Mouse (Mus musculus): Measurements from ENCODE around the gene Mrps26.

DNA sequence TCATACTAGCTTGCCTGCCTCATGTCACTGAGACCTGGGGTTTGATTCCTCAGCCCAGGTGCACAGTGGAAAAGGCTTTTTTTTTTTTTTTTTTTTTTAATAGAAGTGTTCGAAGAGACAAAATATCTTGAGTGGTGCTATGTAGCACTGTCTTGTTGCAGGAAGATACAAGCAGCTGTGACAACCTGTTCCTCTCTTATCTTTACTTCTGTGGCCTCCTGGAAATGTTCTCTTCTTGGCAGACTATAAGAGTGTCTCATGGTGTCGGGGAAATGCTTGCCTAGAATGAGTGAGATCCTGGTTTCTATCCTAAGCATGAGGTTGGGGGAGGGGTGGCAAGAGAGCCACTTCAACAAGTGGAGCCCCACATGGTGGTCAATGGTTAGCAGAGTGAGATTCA lies 24.8 kb downstream of the Mrps26 start:
- TF ChIP-seq CTCF (conservative IDR thresholded peaks at IDR 0.05 in 1 of 2, IDR thresholded peaks at IDR 0.05 in 1 of 2; ENCODE audit: low read depth in 2 of 2, low read length in 2 of 2) (no peak), EP300 (IDR thresholded peaks at IDR 0.05; ENCODE audit: low read length) (no peak), POLR2A (IDR thresholded peaks at IDR 0.05; ENCODE audit: low read depth, low read length) (no peak), ZKSCAN1 (IDR thresholded peaks at IDR 0.05; ENCODE audit: borderline replicate concordance, low read depth, low read length) (no peak), PAX5 (IDR thresholded peaks at IDR 0.05; ENCODE audit: low read length) (no peak), USF2 (conservative IDR thresholded peaks at IDR 0.05; ENCODE audit: low read depth, low read length) (no peak), SIN3A (IDR thresholded peaks at IDR 0.05; ENCODE audit: low read length) (no peak), HCFC1 (IDR thresholded peaks at IDR 0.05; ENCODE audit: low read depth, low read length) (no peak), E2F4 (IDR thresholded peaks at IDR 0.05; ENCODE audit: insufficient replicate concordance, low read depth, low read length) (no peak), UBTF (IDR thresholded peaks at IDR 0.05; ENCODE audit: low read depth, low read length) (no peak)

All from CH12.LX (cell line).